Mouse (Mus musculus) left cerebral cortex, postnatal 4 days (tissue): Measurements from ENCODE around the gene S100a5. TPM values are rescaled to one million over a fixed set of nuclear protein-coding genes. Genes with fewer than 3 reads are reported as not detected.

Source experiments
- DNase-seq: peaks from one replicate; pipeline ENCODE4 v3.0.0-alpha.2; 2022
- intact Hi-C: fragments of 180-260 bp; cut with DNase I; formaldehyde crosslinking; loops from one replicate; pipeline ENCODE4 v1.15.1; 2025
- total RNA-seq, 2 experiments: library from RNA; stranded (reverse); gene quantifications; 2 replicates each; pipeline ENCODE4 v1.2.3; 2021

S100a5 gene
- total RNA-seq, 2 experiments from 2014 or later = not detected

DNA sequence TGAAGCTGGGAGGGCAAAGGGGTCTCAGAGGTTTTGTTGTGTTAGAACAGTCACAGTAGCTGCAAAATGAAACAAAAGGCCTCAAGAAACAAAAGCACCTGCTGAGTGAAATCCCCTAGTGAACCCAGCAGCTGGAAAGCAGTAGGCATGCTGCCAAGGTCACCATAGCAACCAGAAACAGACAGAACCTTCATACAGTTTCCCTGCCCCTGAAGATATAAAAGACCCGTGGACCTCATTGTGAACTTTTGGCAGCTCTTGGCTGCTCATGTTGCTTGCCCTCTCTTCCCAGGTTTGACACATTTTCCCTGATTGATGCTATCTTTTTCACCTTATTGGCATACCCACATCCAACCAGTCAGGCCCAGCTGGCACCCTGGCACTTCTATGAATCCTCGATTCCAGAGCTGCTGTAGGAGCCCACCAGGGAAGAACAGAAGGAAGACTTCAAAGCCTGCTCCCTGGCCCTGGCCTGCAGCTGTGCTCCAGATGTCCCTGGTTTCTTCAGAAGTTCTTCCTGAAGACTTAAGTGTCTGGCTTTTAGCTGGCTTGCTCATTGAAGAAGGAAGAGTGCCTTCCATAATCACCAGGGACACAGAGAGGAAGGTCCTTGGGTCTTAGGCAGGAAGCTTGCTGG is 15.2 kb downstream of the S100a5 start:
- peak; percentile 53 for DNase-seq
- intact Hi-C loops = loop anchor here (10.0 kb wide), 1 partner anchor 119 kb away; the partner anchor contains the start of gene Chtop

DNA sequence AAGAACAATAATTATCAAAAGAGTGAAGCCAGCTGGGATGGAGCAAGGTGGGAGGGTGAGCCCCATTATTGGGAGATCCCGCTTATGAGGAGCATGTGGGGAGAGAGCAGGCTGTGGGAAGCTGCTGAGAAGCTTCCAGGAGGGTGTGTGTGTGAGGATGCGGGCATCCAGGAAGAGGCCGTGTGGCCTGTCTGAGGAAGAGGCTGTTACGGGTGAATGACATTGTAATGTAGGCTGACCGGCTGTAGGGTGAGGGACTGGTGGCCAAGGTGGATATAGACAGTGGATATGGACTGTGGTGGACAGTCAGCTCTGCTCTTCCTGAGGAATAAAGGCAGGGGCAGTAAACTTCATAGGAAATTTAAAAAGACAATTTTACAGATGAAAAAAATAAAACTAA is 17.2 kb downstream of the S100a5 start:
- intact Hi-C loops = loop anchor here (10.0 kb wide), 1 partner anchor 121 kb away; the partner anchor contains the start of gene Chtop
- DNase-seq = no peak

DNA sequence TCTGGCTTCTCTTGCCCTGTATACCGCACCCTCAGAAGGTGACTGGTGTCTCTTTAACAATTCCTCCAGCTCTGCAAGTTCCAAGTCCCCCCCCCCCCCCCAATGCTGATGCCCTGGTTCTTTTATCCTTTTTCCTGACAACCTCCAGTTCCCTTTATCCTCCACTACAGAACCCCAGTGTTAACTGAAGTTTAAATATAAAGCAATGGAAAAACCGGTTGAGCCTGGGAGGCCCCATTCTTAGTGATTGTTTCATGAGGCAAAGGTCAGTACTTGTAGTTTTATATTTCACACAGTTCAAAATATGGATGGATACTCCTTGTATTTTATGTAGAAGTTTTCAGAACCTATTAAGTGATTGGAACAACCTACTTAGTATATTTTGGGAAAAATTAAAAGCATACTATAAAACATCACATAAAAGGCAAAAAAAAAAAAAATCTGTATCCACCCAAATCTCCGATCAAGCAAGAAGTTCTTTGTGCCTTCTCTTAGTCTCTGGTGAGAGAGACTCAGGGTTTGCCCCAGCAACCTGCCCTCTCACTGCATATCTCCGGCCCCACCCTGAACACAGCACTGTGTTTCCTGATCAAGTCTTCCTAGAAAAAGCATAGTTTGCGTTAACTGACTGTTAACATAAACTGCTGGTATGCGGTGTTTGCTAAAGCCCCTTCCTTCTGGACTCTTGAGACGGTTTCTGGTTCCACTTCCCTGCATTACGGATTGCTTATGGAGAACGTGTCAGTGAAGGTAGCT is 18.1 kb downstream of the S100a5 start:
- intact Hi-C loops = loop anchor here (10.0 kb wide), 1 partner anchor 122 kb away; the partner anchor contains the start of gene Chtop
- no peak for DNase-seq

DNA sequence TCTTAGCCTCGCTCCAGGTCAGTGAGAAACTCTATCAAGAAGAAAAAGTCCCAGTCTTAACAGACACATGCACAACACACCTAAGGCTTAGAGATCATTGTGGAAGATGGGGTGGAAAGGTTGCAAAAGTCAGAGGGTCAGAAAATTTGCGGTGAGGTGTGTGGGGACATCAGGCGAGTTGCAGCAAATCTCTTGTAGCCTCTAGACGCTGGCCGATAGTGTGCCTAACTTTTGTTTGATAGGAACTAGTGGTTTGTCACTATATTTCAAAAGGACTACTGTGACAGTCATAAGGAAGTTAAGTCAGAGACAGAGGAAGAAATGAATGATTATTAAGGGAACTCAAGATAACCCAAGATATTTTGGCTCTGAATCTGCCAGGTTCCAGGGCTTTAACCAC is 19.0 kb downstream of the S100a5 start:
- DNase-seq = no peak
- intact Hi-C loops = loop anchor here (10.0 kb wide), 1 partner anchor 123 kb away; the partner anchor contains the start of gene Chtop

DNA sequence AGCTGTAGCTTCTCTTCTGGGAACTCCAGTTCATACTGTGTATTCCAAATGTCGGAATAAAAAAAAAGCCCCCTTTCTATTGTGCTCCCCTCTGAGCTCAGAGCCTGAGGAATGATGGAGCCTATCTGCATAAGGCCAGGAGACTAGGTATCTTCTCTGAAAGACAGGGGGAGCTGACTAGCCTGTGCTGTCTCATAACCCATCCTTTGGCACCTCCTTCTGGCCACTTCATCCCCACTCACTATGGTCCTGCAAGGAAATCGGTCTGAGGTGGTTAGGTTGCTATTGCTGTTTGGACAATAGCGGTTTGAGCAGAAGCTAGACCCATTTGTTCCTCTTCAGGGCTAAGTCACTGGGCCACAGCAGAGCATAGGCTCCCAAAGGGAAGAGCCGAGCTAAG is 19.5 kb downstream of the S100a5 start:
- no peak for DNase-seq
- intact Hi-C loops = loop anchor here (10.0 kb wide), 1 partner anchor 123 kb away; the partner anchor contains the start of gene Chtop

DNA sequence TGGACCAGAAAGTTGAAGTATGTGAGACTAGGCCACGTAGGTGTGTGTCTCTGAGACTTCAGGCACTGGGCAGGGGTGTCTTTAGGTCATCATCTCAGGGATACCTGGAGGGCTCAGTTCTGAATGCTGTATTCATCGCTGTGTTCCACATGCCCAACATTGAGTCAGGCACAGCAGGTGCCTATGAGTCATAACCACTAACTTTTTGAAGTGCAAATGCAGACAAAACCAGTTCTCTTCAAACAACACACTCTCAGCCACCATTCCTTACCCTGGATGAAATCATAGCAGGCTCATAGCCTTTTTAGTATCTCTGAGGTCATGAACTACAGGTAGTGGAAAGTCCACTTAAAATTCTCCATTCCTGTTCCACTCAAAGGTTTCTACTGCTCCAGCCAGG is 21.0 kb downstream of the S100a5 start:
- intact Hi-C loops = loop anchor here (10.0 kb wide), 1 partner anchor 124 kb away; the partner anchor contains the start of gene Chtop
- DNase-seq = no peak

DNA sequence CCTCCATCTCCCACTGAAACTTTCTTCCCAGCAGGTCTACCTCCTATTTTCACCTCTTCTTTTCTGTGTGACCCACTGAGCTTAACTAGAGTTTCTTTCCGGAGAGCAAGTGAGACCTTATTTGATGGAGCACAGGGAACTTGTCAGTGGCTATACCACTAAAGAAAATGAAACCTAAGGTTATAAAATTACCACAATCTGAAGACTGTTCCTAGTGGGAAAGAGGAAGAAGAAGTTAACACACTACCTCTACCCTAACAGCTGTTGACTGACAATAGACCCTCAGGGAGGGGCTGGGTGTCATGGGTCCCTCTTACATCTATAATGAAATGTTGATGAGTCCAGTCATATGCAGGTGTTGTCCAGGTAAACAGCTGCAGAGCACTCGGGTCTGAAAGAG is 23.7 kb downstream of the S100a5 start:
- intact Hi-C loops = no loop called here

DNA sequence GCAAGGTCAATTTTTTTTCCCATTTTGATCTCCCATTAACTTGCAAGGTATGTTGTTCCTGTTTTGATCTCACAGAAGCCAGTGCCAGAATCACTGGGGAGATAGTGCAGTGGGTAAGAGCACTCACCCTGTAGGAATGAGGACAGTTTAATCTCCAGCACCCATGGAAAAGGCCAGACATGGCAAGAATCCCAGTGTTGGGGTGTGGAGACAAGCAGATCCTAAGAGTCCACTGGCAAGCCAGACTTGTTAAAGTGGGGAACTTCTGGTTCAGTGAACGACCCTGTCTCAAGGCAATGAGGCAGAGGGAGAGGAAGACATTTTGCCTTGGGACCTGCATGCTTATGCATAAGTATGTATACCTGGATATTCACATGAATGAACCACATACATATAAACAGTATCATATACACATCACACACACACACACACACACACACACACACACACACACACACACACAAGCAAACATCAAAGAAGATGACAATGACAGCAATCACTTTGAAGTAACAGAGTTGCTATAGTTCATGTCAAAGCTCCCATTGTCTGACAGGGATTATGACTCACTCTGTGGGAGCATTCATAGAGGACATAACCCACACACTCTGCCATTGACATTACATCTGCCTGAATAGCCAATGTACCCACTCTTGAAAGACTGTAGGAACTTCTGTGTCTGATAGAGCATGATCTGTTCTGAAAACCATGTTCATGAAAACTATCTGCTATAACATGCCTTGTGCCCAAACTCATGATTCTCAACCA is 30.4 kb downstream of the S100a5 start:
- DNase-seq = no peak

More for the DNA sequence above, 23.7 kb downstream of the S100a5 start:
- no peak for DNase-seq

DNA sequence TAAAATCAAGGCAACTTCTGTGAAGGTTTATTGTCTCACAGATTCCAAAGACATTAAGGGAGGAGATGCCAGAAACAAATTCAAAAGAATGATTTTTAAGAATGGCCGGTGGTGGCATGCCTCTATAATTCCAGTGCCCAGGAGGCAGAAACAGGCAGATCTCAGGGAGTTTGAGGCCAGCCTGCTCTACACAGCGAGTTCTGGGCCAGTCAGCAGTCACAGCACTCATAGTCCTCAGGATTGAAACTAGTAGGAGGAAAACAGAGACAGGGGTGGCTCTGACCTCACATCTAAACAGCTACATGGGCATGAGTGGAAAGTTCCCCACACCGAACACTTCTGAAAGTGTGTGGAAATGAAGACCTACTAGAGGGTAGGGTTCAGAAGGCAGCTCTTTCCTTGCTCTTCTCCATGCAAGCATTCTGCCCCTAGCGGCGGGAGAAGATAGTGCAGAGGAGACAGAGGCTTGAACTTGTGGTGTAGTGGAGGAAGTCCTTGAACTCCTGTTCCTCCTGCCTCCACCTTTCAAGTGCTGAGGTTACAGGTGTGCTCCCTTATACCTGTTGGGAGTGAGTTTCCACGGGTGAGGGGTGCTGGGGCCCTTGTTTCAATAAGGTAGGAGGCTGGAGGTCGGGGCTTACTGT is 31.3 kb downstream of the S100a5 start:
- intact Hi-C loops = no loop called here
- peak; percentile 21 for DNase-seq

More for the DNA sequence above, 30.4 kb downstream of the S100a5 start:
- intact Hi-C loops = no loop called here

DNA sequence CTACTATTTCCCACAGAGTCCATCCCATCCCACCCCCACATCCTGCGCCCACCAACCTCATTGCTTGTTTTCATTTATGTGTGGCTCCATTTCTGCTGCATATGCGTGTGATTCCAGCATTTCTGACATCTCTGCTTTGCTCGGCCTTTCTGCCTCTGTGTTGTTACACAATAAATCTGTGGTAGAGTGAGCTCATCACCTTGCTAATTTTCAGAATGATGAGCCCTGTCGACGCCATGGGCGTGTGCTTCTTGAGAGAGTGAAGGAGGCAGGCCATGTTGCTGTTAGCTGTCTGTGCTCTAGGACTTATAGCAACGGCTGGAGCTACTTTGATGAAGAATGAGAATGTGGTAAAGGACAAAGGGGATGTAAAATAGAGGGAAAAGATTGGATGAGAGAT is 32.7 kb downstream of the S100a5 start:
- DNase-seq = no peak

DNA sequence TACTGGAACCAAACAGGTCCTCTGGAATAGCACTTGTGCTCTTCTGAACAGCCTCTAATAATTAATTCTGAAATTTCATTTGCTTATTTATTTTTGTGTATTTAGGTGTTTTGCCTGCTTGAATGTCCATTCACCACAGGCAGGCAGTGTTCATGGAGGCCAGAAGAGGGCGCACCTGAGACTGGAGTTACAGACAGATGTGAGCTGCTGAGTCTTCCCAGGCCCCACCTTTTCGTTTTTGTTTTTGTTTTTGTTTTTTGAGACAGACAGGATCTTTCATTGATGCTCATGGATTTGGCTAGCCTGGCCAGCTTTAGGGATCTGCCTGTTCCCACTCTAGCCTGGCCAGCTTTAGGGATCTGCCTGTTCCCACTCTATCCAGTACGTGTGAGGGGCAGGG is 35.9 kb downstream of the S100a5 start:
- peak; percentile 33 for DNase-seq
- intact Hi-C loops = no loop called here

More for the DNA sequence above, 32.7 kb downstream of the S100a5 start:
- intact Hi-C loops = no loop called here

DNA sequence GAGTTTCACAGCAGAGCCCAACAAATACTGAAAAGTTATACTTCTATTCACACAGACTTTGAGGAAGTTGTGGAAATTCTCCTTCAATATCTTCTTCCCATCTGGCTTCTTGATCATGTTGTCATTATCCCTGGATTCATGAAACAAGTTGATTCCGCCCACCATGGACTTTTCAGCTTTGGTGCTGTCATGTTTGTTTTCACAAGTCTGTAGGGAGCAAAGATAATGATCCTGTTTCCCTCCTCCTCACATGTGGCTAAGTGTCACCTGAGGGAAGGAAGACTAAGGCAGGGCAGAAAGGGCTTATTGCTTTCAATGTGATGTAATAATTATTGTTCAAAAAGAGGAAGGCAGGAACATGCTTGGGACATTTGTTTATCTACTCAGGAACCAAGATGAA is 39.0 kb downstream of the S100a5 start:
- intact Hi-C loops = no loop called here
- no peak for DNase-seq

DNA sequence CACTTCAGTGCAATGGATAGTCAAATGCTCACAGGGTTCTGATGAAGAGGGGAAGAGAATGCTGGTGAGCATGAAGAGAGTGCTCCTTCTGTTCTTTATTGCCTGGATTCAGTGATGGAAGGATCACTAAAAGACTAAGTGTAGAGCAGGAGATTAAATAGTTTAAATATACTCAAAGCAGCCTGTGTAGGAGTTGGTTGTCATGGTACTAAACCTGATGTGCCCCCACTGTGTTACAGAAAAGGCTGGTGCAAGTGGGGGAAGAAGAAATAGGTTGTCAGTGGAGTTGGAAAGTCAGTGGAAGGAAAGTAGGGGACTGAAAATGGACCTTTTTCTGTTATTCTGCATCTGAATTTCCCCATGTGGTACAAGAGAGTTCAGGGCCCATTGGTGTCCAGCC is 40.7 kb downstream of the S100a5 start:
- no peak for DNase-seq
- intact Hi-C loops = no loop called here

DNA sequence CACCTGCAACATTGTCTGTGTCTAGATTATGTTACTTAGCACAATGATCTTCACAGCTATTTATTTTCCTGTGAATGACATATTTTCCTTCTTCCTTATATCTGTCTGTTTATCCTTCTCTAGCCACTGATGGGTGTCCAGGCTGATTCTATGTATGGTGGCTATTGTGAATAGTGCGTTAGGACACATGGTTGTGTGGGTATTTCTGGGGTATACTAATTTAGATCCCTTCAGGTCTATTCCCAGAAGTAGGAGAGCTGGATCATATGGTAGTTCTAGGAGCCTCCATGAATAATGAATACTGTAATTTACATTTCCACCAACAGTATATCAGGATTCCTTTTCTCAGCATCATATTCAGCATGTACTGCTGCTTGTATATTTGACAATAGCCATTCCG is 41.5 kb downstream of the S100a5 start:
- DNase-seq = no peak
- intact Hi-C loops = loop anchor here (5.0 kb wide), 2 partner anchors 63 to 158 kb away; partner anchors contain the start of gene Snapin

DNA sequence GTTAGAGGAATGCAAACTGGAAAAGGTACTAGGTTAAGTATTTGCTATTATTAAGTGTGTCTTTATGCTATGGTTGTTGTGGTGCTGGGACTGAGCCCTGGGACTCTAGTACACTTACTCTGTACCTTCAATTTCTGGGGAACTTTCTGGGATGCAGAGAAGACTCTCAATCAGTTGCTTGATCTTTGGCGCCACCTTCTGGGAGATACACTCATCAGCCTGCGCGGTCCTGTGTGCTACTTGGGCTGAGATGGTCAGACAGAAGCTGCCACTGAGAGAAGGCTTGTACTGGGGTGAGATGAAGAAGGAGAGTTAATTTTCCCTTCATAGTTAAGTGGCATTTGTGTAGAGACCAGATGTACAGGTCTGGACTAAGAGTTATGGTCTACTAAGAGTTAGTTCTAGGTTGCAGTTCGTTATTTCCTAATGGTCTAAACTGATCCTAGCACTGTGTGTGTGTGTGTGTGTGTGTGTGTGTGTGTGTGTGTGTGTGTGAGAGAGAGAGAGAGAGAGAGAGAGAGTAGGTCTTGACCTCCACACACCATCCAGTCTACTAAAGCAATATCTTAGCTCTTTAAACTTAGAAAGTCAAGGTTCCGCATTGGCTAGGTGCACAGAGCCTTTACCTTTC is 44.7 kb downstream of the S100a5 start:
- intact Hi-C loops = loop anchor here (5.0 kb wide), 2 partner anchors 66 to 161 kb away; partner anchors contain the start of gene Snapin
- DNase-seq = peak; percentile 77

DNA sequence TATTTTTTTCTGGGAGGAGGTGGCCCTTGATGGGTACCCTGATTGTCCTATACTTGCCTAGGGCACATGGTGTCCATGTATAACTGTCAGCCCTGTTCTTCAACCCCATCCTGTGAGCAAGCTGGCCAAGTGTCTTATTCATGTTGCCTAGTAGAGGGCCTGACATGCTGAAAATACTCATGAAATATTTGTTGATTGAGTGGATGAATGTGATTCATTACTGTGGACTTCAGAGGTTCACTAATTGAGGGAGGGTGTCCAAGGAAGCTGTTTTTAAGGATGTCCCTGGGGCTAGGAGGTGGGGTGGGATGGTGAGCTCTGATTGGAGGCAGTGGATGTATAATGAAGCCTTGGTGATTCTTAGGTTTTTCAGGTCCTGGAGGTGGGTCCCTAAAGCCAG is 45.4 kb downstream of the S100a5 start, which contains the start of gene S100a7a:
S100a7a (plus strand) TSS at position 301 of the 400 bp plus-strand sequence.
- DNase-seq = no peak
- intact Hi-C loops = loop anchor here (5.0 kb wide), 2 partner anchors 66 to 161 kb away; partner anchors contain the start of gene Snapin

DNA sequence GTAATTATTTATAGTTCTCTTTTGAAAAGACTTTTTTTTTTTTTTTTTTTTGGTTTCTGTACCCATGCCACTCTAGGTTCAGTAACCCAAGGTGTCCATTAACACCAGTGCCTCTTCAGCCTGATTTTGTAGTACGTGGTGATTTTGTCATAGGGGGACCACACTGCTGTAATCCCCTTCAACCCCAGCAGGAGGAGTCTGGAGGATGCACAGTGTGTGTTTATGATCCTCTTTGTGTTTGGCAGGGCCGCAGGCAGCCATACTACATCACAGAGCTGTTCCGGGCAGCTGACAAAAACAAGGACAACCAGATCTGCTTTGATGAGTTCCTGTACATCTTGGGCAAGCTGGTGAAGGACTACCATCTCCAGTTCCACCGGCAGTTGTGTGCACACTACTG is 49.1 kb downstream of the S100a5 start:
- intact Hi-C loops = no loop called here
- DNase-seq = no peak

DNA sequence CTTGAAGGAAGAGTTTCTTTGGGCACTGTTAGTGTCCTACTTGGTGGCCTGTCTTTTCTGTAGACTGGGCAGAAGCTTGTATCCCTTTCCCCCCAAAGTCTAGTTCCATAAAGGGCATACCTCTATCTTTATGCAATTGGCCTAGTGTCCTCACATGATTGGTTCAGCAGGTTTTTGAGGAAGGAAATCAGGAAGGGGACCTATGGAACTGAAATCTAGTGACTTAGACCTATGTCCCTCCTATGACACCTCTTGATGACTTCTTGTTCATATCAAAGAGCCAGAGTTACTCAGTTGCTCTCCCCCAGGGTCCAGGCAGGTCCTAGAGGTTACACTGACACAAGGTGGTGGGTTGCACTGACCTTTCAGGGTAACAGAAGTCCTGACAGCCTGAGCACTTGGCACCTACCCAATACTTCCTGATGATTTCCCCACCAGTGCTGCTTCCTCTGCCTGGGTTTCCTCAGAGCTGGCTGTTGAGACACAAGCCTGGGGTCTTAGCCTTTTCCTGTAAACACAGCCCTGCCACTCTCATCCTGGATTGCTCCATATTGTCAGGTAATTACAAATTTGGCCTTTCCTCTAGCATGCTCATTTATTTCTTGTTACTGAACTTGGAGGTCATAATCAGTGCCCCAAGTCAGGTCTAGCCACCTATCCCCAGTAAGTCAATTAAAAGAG is 51.2 kb downstream of the S100a5 start:
- intact Hi-C loops = no loop called here
- DNase-seq = no peak
